Mouse (Mus musculus): ENCODE results near the gene Slc20a1. TPM values are rescaled to one million over a fixed set of nuclear protein-coding genes. Genes with fewer than 3 reads are reported as not detected.
A peak's percentile ranks its signal among the peaks of the same experiment; 100 is the strongest.

The Slc20a1 gene
- polyA plus RNA-seq, 1 experiment from 2014 or later: 49.3 TPM

DNA sequence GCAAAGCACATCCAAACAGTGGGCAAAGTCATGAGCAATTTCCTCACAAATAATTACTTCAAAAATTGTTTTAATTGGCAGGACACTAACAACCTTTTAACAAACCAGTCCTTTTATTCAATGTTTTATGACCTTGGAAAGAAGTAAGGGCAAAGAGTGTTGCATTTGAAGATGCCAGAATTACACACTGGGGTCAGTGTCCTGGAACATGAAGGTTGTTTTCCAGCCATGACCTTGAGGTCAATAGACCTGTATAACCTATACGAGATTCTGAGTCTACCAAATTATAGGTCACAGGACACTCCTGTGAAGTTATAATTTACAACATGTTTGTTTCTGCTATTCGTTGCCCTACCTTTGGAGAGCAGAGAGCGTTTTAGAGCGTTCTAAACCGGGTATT lies 1.4 kb upstream of the Slc20a1 start:
- H3K9me3 ChIP-seq (replicated peaks): no peaks in the 10 kb centered on the region
- H3K9ac ChIP-seq: no peak overlapping the region
- H3K4me3 ChIP-seq: peak overlapping the region; percentile 87; the same call in 1 of the 2 replicates
- H3K27ac ChIP-seq: no peak overlapping the region
- 63% methylated on average over 5 of the region's 5 CpGs for WGBS
- no peak for ATAC-seq (ENCODE audit: low FRiP score)
- H3K27me3 ChIP-seq: no peaks in the 10 kb centered on the region
- peaks cover 11% of the 10 kb centered on the region; the same call in 1 of the 2 replicates for H3K36me3 ChIP-seq
- H3K4me2 ChIP-seq (replicated peaks): peak overlapping the region; percentile 78
- H3K4me1 ChIP-seq: peaks cover 13% of the 10 kb centered on the region

DNA sequence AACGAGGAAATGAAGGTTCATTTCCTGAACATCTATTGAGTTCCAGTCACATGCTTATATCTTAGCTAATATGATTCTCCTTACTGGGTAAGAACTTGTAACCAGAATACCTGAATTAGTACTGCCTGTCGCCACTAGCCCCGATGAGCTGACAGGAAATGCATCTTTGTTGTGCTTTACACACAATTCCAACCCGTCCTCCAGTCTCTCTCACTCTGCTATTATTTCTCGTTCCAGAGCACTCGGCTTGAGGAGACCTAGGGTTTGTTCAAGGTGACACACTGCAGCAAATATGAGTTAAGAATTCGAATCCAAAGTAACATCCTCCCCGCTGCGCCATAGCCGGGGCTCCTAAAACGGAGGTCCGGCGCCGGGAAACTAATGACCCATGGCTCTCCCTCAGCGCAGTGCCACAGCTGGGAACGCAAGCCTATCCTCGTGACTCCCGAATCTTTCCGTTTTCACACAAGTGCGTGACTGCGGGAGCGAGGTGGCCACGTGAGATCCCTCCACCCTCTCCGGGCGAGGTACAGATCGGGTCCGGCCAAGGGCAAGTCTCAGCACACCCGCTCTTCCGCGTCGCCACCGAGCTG lies 625 bp upstream of the Slc20a1 start:
- WGBS: 2% methylated on average over 32 of the region's 32 CpGs
- Histone ChIP-seq H3K4me1 (peaks cover 13% of the 10 kb centered on the region), H3K9me3 (replicated peaks) (no peaks in the 10 kb centered on the region), H3K4me3 (peak overlapping the region; percentile 87), H3K27ac (peak overlapping the region; percentile 60), H3K9ac (peak overlapping the region; percentile 91), H3K4me2 (replicated peaks) (peak overlapping the region; percentile 78), H3K36me3 (peaks cover 17% of the 10 kb centered on the region), H3K27me3 (no peaks in the 10 kb centered on the region)
- ATAC-seq (ENCODE audit: low FRiP score): no peak; the same call in 1 of the 2 replicates

DNA sequence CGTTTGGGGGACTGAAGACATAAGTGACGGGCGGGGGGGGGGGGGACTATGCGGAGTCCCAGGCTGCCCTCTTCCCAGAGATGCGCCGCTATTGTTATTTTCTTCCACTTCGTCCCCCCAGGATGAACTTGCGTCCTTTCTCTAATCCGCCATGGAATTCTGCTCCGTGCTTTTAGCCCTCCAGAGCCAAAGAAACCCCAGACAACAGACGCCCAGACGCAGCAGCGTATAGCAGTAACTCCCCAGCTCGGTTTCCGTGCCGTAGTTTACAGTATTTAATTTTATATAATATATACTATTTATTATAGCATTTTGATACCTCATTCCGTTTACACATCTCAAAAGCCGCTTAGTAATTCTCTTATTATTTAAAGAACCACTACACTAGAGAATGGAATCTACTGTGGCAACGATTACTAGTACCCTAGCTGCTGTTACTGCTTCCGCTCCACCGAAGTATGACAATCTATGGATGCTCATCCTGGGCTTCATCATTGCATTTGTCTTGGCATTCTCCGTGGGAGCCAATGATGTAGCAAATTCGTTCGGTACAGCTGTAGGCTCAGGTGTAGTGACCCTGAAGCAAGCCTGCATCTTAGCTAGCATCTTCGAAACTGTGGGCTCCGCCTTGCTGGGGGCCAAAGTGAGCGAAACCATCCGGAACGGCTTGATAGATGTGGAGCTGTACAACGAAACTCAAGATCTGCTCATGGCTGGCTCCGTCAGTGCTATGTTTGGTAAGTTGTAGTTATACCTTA lies 943 bp downstream of the Slc20a1 start:
- H3K9ac ChIP-seq: peak overlapping the region; percentile 91
- WGBS: 25% methylated on average over 28 of the region's 31 CpGs
- peak overlapping the region; percentile 87 for H3K4me3 ChIP-seq
- peaks cover 32% of the 10 kb centered on the region for H3K36me3 ChIP-seq
- no peaks in the 10 kb centered on the region for H3K9me3 ChIP-seq (replicated peaks)
- ATAC-seq (ENCODE audit: low FRiP score): peak; percentile 5; the same call in 1 of the 2 replicates
- H3K27ac ChIP-seq: peak overlapping the region; percentile 93
- H3K4me2 ChIP-seq (replicated peaks): peak overlapping the region; percentile 78
- H3K27me3 ChIP-seq: no peaks in the 10 kb centered on the region
- H3K4me1 ChIP-seq: peaks cover 13% of the 10 kb centered on the region

DNA sequence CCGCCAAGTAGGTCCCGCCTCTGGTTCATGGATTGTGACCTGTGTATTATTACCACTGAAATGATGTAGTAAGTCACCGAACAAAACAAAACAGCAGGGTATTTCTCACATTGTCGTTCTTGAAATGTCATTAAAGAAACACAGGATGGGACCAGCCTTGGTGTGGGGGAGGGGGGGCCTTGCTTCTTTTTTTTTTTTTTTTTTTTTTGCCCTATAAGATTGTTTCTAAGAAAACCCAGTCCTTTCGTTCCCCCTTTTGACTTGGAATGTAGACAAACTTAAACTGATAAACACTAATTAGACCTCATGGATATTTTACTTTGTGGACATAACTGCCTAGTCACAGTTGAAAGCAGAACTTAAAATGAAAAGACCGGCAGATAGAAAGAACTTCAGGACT lies 6.4 kb downstream of the Slc20a1 start:
- no peaks in the 10 kb centered on the region for H3K9me3 ChIP-seq (replicated peaks)
- H3K36me3 ChIP-seq: peaks cover 85% of the 10 kb centered on the region
- 86% methylated on average over 6 of the region's 6 CpGs for WGBS
- no peak overlapping the region for H3K4me2 ChIP-seq (replicated peaks)
- no peak overlapping the region for H3K27ac ChIP-seq
- H3K9ac ChIP-seq: no peak overlapping the region
- H3K4me1 ChIP-seq: peaks cover 10% of the 10 kb centered on the region
- no peak overlapping the region for H3K4me3 ChIP-seq
- no peaks in the 10 kb centered on the region for H3K27me3 ChIP-seq
- no peak for ATAC-seq (ENCODE audit: low FRiP score)

DNA sequence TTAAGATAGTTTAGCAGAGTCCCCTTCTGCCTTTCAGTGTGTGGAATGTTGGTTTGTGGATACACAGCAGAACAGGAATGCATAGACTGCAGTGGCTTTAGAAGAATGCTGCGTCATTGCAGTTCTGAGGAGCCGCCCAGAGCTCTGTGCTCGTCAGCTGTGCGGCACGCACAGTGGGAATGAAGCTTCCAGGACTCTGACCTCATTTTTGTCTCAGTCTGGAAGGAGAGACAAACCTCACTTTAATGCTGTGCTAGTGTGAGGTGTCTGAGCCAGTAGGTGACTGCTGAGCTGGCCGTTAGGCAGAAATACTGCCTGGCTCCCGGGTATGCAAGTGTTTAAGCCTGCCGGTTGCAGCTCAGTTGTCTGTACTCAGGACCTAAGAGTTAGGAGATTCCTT lies 8.3 kb downstream of the Slc20a1 start:
- no peak overlapping the region for H3K4me2 ChIP-seq (replicated peaks)

DNA sequence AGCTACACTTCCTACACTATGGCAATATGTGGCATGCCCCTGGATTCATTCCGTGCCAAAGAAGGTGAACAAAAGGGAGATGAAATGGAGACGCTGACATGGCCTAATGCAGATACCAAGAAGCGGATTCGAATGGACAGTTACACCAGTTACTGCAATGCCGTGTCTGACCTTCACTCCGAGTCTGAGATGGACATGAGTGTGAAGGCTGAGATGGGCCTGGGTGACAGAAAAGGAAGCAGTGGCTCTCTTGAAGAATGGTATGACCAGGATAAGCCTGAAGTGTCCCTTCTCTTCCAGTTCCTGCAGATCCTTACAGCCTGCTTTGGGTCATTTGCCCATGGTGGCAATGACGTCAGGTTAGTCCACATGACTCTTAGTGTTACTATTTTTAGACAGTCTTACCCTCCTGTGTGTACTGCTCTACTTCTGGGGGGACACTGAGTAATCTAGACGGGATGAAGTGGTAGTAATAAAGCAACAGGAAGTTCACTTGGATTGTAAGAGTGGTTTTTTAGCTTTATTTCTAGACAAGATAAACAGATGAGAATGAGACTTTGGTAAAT lies 9.7 kb downstream of the Slc20a1 start:
- Histone ChIP-seq H3K9ac (no peak overlapping the region), H3K4me3 (no peak overlapping the region), H3K27me3 (no peaks in the 10 kb centered on the region), H3K4me2 (replicated peaks) (no peak overlapping the region), H3K27ac (no peak overlapping the region), H3K36me3 (peaks cover 88% of the 10 kb centered on the region), H3K4me1 (no peaks in the 10 kb centered on the region), H3K9me3 (replicated peaks) (no peaks in the 10 kb centered on the region)
- ATAC-seq (ENCODE audit: low FRiP score): no peak
- 92% methylated on average over 8 of the region's 8 CpGs for WGBS

More for the DNA sequence above, 8.3 kb downstream of the Slc20a1 start:
- no peak overlapping the region for H3K9ac ChIP-seq
- H3K4me3 ChIP-seq: no peak overlapping the region
- no peaks in the 10 kb centered on the region for H3K27me3 ChIP-seq
- no peaks in the 10 kb centered on the region for H3K4me1 ChIP-seq
- no peak for ATAC-seq (ENCODE audit: low FRiP score)
- peaks cover 95% of the 10 kb centered on the region for H3K36me3 ChIP-seq
- 87% methylated on average over 8 of the region's 8 CpGs for WGBS
- H3K9me3 ChIP-seq (replicated peaks): no peaks in the 10 kb centered on the region
- no peak overlapping the region for H3K27ac ChIP-seq

DNA sequence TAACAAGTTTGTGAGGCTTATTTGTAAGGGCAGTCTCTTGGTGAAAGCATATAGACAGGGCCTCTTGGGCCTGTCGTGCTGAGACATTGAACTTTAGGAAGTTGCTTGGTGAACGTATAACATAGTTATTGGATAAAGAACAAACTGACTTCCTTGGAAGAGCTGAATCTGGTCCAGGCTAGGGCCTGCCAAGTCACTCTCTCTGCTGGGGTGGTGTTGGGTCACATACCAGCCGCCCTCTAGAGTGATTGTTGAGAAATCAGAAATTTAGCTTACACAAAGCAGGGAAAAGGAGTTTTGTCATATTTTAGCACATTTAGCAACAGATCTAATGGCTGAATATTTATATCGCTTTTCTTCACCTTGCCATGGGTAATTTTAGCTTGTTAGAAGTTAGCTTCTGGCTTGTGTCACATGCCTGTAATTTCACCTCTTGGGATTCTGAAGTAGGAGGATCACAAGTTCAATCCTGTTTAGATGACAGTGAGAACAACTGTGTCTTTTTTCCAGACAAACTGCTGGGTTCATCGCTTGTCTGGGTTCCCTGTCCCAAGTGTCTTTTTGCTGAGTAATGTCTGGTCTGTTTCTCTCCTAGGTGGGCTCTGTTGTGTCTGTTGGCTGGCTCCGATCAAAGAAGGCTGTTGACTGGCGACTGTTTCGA lies 11.7 kb downstream of the Slc20a1 start:
- no peak overlapping the region for H3K4me2 ChIP-seq (replicated peaks)
- H3K27me3 ChIP-seq: no peaks in the 10 kb centered on the region
- ATAC-seq (ENCODE audit: low FRiP score): no peak
- H3K36me3 ChIP-seq: peaks cover 71% of the 10 kb centered on the region
- H3K4me1 ChIP-seq: no peaks in the 10 kb centered on the region
- no peak overlapping the region for H3K4me3 ChIP-seq
- no peak overlapping the region for H3K27ac ChIP-seq
- no peaks in the 10 kb centered on the region for H3K9me3 ChIP-seq (replicated peaks)
- H3K9ac ChIP-seq: no peak overlapping the region
- 93% methylated on average over 8 of the region's 8 CpGs for WGBS

DNA sequence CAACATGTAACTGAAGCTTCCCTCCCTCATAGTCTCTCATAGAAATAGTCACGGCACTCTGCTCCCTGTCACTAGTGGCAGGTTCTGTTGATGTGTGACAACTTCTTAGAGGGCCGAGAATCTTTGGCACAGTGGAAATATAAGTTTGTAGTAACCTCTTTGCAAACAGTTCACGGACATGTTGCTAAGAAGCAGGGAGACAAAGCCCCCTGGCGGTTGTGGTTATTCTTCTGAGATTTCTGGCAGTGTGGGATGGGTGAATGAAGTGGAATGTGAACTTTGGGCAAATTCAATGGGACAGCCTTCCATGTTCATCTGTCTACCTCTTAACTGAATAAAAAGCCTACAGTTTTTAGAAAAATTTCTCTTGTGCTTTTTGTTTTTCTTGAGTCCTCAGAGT lies 12.7 kb downstream of the Slc20a1 start:
- no peaks in the 10 kb centered on the region for H3K27me3 ChIP-seq
- no peaks in the 10 kb centered on the region for H3K9me3 ChIP-seq (replicated peaks)
- no peak overlapping the region for H3K27ac ChIP-seq
- no peak overlapping the region for H3K4me3 ChIP-seq
- H3K4me1 ChIP-seq: no peaks in the 10 kb centered on the region
- H3K36me3 ChIP-seq: peaks cover 61% of the 10 kb centered on the region
- H3K9ac ChIP-seq: no peak overlapping the region
- no peak overlapping the region for H3K4me2 ChIP-seq (replicated peaks)
- no peak for ATAC-seq (ENCODE audit: low FRiP score)
- 86% methylated on average over 4 of the region's 4 CpGs for WGBS

DNA sequence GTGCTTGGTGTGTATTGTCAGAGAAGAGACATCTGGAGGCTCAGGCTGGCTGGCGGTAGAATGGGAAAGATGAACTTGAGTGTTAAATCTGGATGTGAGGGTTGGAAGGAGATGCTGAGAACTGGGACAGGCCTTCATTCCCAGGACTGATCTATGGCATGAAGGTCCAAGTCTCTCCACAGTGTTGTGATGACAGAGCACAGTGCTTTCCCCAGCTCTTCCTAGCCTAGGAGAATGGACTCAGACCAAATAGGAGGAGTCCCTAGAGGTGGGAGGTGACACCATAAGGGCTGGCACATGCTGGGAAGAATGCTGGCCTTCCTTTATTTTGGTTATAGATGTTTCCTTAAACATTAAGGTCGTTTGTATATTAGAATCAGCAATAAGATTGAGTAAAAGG lies 13.4 kb downstream of the Slc20a1 start:
- H3K36me3 ChIP-seq: peaks cover 54% of the 10 kb centered on the region
- no peak overlapping the region for H3K4me3 ChIP-seq
- H3K9me3 ChIP-seq (replicated peaks): no peaks in the 10 kb centered on the region
- WGBS: 81% methylated on average over 2 of the region's 2 CpGs
- H3K4me1 ChIP-seq: no peaks in the 10 kb centered on the region
- H3K27me3 ChIP-seq: no peaks in the 10 kb centered on the region
- ATAC-seq (ENCODE audit: low FRiP score): no peak
- no peak overlapping the region for H3K9ac ChIP-seq
- H3K4me2 ChIP-seq (replicated peaks): no peak overlapping the region
- H3K27ac ChIP-seq: no peak overlapping the region

DNA sequence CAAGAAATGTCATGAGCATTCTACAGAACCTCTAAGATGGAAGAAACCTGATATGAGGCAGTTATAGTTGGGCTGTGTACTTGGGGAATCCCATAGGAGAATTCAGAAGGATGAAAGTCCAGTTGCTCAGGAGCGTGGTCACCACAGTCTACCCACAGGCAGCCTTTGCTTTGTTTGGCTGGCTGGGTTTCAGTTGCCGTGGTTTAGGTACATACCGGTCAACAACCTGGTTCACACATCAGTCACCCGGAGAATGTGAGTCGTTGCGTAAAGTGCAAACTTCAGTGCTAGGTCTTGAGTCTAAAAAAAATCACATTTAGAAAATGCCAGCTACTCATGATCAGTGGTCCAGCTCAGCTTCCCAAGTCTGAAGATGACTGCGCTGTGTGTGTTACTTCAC lies 14.0 kb downstream of the Slc20a1 start:
- 89% methylated on average over 7 of the region's 7 CpGs for WGBS
- H3K36me3 ChIP-seq: peaks cover 48% of the 10 kb centered on the region
- no peaks in the 10 kb centered on the region for H3K27me3 ChIP-seq
- H3K27ac ChIP-seq: no peak overlapping the region
- H3K9ac ChIP-seq: no peak overlapping the region
- no peaks in the 10 kb centered on the region for H3K9me3 ChIP-seq (replicated peaks)
- H3K4me3 ChIP-seq: no peak overlapping the region
- no peaks in the 10 kb centered on the region for H3K4me1 ChIP-seq
- no peak overlapping the region for H3K4me2 ChIP-seq (replicated peaks)
- ATAC-seq (ENCODE audit: low FRiP score): no peak

DNA sequence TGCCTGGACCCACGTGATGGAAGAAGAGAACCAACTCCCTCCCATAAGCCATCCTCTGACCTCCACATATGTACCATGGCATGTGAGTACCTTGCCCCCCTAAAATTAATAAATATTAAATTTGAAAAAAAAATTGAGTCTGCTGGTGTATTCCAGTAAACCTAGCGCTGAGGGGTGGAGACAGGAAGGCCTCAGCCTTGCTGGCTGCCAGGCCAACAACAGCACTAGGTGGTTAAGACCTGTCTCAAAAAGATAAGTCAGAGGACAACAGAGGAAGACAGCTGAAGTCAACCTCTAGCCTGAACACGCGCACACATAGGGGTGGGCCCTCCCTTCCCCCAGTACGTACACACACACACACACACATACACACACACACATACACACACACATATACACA lies 16.2 kb downstream of the Slc20a1 start:
- Histone ChIP-seq H3K9me3 (replicated peaks) (no peaks in the 10 kb centered on the region), H3K4me1 (no peaks in the 10 kb centered on the region), H3K4me3 (no peak overlapping the region), H3K36me3 (peaks cover 26% of the 10 kb centered on the region), H3K9ac (no peak overlapping the region), H3K4me2 (replicated peaks) (no peak overlapping the region), H3K27me3 (no peaks in the 10 kb centered on the region), H3K27ac (no peak overlapping the region)
- ATAC-seq (ENCODE audit: low FRiP score): no peak
- WGBS: 87% methylated on average over 5 of the region's 5 CpGs

DNA sequence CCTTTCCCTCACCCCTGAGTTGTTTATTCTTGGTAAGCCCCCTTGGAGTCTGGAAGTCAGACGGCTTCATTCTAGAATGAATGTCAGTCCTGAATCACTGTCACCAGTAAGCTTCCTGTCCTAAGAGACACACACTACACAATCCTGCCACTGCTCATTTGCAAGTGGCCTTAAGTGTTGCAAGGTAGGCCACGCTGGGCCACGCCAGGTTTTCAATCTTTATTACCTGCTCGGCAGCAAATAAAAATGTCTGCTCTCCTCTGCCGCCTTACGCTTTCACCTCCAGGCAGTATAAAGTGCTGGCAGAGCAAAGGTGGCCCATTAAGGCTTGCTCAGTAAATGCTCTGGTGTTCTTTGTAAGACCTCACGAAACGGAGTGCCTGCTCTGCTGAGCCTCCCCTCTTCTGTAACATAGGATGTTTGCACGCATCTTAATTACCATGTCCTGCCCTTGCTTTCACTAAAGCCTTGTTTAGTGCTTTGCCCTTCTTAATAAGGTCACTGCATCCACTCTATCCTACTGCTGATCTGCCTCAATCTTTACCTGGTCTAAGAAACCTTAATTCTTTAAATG lies 19.1 kb downstream of the Slc20a1 start:
- Histone ChIP-seq H3K27ac (no peak overlapping the region), H3K27me3 (no peaks in the 10 kb centered on the region), H3K9me3 (replicated peaks) (no peaks in the 10 kb centered on the region), H3K4me3 (no peak overlapping the region), H3K4me2 (replicated peaks) (no peak overlapping the region), H3K4me1 (no peaks in the 10 kb centered on the region), H3K9ac (no peak overlapping the region), H3K36me3 (no peaks in the 10 kb centered on the region)
- 74% methylated on average over 9 of the region's 9 CpGs for WGBS
- no peak for ATAC-seq (ENCODE audit: low FRiP score)

All from hindbrain, embryonic 12.5 days (tissue).